Mouse (Mus musculus) testis, adult 2 months (tissue): ENCODE measurements around the gene Mras.

ENCODE experiments used
- CTCF ChIP-seq: fragments of 200-500 bp; IDR thresholded peaks from 2 replicates; pipeline ENCODE4 v1.5.1; 2012; ENCODE audit warnings: low read depth, mild to moderate bottlenecking, inconsistent platforms, low read length, moderate library complexity; ENCODE audit not compliant: control insufficient read depth, insufficient read depth, insufficient replicate concordance
- POLR2A ChIP-seq: fragments of 200-500 bp; IDR thresholded peaks from 2 replicates; pipeline ENCODE4 v1.6.1; 2012; ENCODE audit warnings: low read depth, mild to moderate bottlenecking, inconsistent platforms, low read length, moderate library complexity; ENCODE audit not compliant: control insufficient read depth

DNA sequence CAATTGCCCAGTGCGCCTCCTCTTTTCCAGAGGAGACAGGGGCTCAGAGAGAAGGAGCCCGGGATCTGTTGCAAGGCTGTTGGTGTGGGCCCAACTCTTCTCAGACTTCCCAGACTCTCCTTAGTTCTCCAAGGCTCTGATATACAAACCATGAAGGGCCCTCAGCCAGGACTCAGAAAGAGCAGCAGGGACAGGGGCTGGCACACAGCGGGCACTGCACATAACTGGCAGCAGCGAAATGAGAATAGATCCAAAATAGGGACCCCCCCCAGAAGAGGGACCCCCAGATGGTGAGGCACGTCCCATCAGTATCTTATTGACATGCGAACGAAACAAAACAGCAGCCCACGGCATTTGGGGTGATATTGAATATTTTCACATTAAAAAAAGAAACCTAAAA is 44.0 kb downstream of the Mras start:
- no peak for TF ChIP-seq CTCF
- TF ChIP-seq POLR2A: no peak
